Mouse (Mus musculus): ENCODE measurements around the gene Sec14l3. TPM values are rescaled to one million over a fixed set of nuclear protein-coding genes. Genes with fewer than 3 reads are reported as not detected.

The Sec14l3 gene
- polyA plus RNA-seq, 1 experiment from 2014 or later, result not detected

- WGBS, result 87% methylated on average over 6 of the region's 6 CpGs
- no peaks in the 10 kb centered on the region for H3K9me3 ChIP-seq
- peaks cover 16% of the 10 kb centered on the region for H3K27me3 ChIP-seq (ENCODE audit: insufficient read depth, poor library complexity, severe bottlenecking)
These were observed 28.7 kb upstream of the Sec14l3 start for GRCm38 (mm10) chr11:4035916-4036315.

GRCm38 (mm10) chr11:4036365-4037084, 28.1 kb upstream of the Sec14l3 start:
- Histone ChIP-seq H3K9me3 (no peaks in the 10 kb centered on the region), H3K27ac (no peak overlapping the region), H3K36me3 (no peaks in the 10 kb centered on the region), H3K4me3 (no peak overlapping the region), H3K27me3 (ENCODE audit: insufficient read depth, poor library complexity, severe bottlenecking) (peaks cover 10% of the 10 kb centered on the region), H3K4me1 (replicated peaks) (0 out of 2 replicates have a peak, but pooled peaks cover 5% of the 10 kb centered on the region)
- WGBS, result 71% methylated on average over 9 of the region's 9 CpGs
- DNase-seq (ENCODE audit: low spot score), result no peak

More at GRCm38 (mm10) chr11:4035916-4036315, 28.7 kb upstream of the Sec14l3 start:
- no peak for DNase-seq (ENCODE audit: low spot score)
- H3K4me1 ChIP-seq (replicated peaks), result 0 out of 2 replicates have a peak, but pooled peaks cover 6% of the 10 kb centered on the region
- no peak overlapping the region for H3K27ac ChIP-seq
- H3K4me3 ChIP-seq, result no peak overlapping the region
- no peaks in the 10 kb centered on the region for H3K36me3 ChIP-seq

GRCm38 (mm10) chr11:4039951-4040350, 24.7 kb upstream of the Sec14l3 start:
- no peaks in the 10 kb centered on the region for H3K9me3 ChIP-seq
- 91% methylated on average over 4 of the region's 4 CpGs for WGBS
- DNase-seq (ENCODE audit: low spot score), result no peak
- no peaks in the 10 kb centered on the region for H3K36me3 ChIP-seq
- H3K27ac ChIP-seq, result no peak overlapping the region
- no peaks in the 10 kb centered on the region for H3K4me1 ChIP-seq (replicated peaks)
- H3K4me3 ChIP-seq, result no peak overlapping the region
- H3K27me3 ChIP-seq (ENCODE audit: insufficient read depth, poor library complexity, severe bottlenecking), result no peaks in the 10 kb centered on the region

- no peak overlapping the region for H3K27ac ChIP-seq
- H3K4me3 ChIP-seq, result no peak overlapping the region
- H3K4me1 ChIP-seq (replicated peaks), result no peaks in the 10 kb centered on the region
- no peak for DNase-seq (ENCODE audit: low spot score)
- H3K9me3 ChIP-seq, result no peaks in the 10 kb centered on the region
- no peaks in the 10 kb centered on the region for H3K36me3 ChIP-seq
- WGBS, result 84% methylated on average over 6 of the region's 6 CpGs
- H3K27me3 ChIP-seq (ENCODE audit: insufficient read depth, poor library complexity, severe bottlenecking), result no peaks in the 10 kb centered on the region
These were observed 23.5 kb upstream of the Sec14l3 start for GRCm38 (mm10) chr11:4041123-4041625.

- WGBS, result 93% methylated on average over 7 of the region's 7 CpGs
- Histone ChIP-seq H3K4me1 (replicated peaks) (no peaks in the 10 kb centered on the region), H3K27me3 (ENCODE audit: insufficient read depth, poor library complexity, severe bottlenecking) (no peaks in the 10 kb centered on the region), H3K27ac (no peak overlapping the region), H3K4me3 (no peak overlapping the region), H3K9me3 (no peaks in the 10 kb centered on the region), H3K36me3 (no peaks in the 10 kb centered on the region)
- no peak for DNase-seq (ENCODE audit: low spot score)
These were observed 21.6 kb upstream of the Sec14l3 start for GRCm38 (mm10) chr11:4043081-4043480.

- DNase-seq (ENCODE audit: low spot score), result no peak
- H3K36me3 ChIP-seq, result no peaks in the 10 kb centered on the region
- no peaks in the 10 kb centered on the region for H3K27me3 ChIP-seq (ENCODE audit: insufficient read depth, poor library complexity, severe bottlenecking)
- no peak overlapping the region for H3K27ac ChIP-seq
- H3K9me3 ChIP-seq, result no peaks in the 10 kb centered on the region
- H3K4me3 ChIP-seq, result no peak overlapping the region
- WGBS, result 71% methylated on average over 5 of the region's 5 CpGs
- no peaks in the 10 kb centered on the region for H3K4me1 ChIP-seq (replicated peaks)
These were observed 18.1 kb upstream of the Sec14l3 start for GRCm38 (mm10) chr11:4046526-4046925.

GRCm38 (mm10) chr11:4047766-4048165, 16.9 kb upstream of the Sec14l3 start:
- DNase-seq (ENCODE audit: low spot score), result no peak
- no peaks in the 10 kb centered on the region for H3K4me1 ChIP-seq (replicated peaks)
- H3K27ac ChIP-seq, result no peak overlapping the region
- H3K36me3 ChIP-seq, result no peaks in the 10 kb centered on the region
- 95% methylated on average over 2 of the region's 2 CpGs for WGBS
- H3K27me3 ChIP-seq (ENCODE audit: insufficient read depth, poor library complexity, severe bottlenecking), result no peaks in the 10 kb centered on the region
- no peak overlapping the region for H3K4me3 ChIP-seq
- H3K9me3 ChIP-seq, result no peaks in the 10 kb centered on the region

- WGBS, result 85% methylated on average over 6 of the region's 6 CpGs
- Histone ChIP-seq H3K4me1 (replicated peaks) (no peaks in the 10 kb centered on the region), H3K27ac (no peak overlapping the region), H3K4me3 (no peak overlapping the region), H3K27me3 (ENCODE audit: insufficient read depth, poor library complexity, severe bottlenecking) (no peaks in the 10 kb centered on the region), H3K9me3 (no peaks in the 10 kb centered on the region), H3K36me3 (no peaks in the 10 kb centered on the region)
- DNase-seq (ENCODE audit: low spot score), result no peak
These were observed 16.2 kb upstream of the Sec14l3 start for GRCm38 (mm10) chr11:4048438-4048837.

- H3K27ac ChIP-seq, result no peak overlapping the region
- H3K4me1 ChIP-seq (replicated peaks), result no peaks in the 10 kb centered on the region
- DNase-seq (ENCODE audit: low spot score), result peak; percentile 71
- H3K9me3 ChIP-seq, result no peaks in the 10 kb centered on the region
- H3K36me3 ChIP-seq, result no peaks in the 10 kb centered on the region
- H3K27me3 ChIP-seq (ENCODE audit: insufficient read depth, poor library complexity, severe bottlenecking), result no peaks in the 10 kb centered on the region
- H3K4me3 ChIP-seq, result no peak overlapping the region
- 21% methylated on average over 5 of the region's 5 CpGs for WGBS
These were observed 11.1 kb upstream of the Sec14l3 start for GRCm38 (mm10) chr11:4053586-4053985.

- Histone ChIP-seq H3K27me3 (ENCODE audit: insufficient read depth, poor library complexity, severe bottlenecking) (no peaks in the 10 kb centered on the region), H3K4me1 (replicated peaks) (no peaks in the 10 kb centered on the region), H3K9me3 (no peaks in the 10 kb centered on the region), H3K36me3 (no peaks in the 10 kb centered on the region), H3K4me3 (no peak overlapping the region), H3K27ac (no peak overlapping the region)
- 80% methylated on average over 5 of the region's 5 CpGs for WGBS
- DNase-seq (ENCODE audit: low spot score), result no peak
These were observed 3.6 kb upstream of the Sec14l3 start for GRCm38 (mm10) chr11:4060866-4061575.

- no peaks in the 10 kb centered on the region for H3K4me1 ChIP-seq (replicated peaks)
- H3K9me3 ChIP-seq, result no peaks in the 10 kb centered on the region
- H3K27me3 ChIP-seq (ENCODE audit: insufficient read depth, poor library complexity, severe bottlenecking), result no peaks in the 10 kb centered on the region
- H3K4me3 ChIP-seq, result no peak overlapping the region
- H3K36me3 ChIP-seq, result no peaks in the 10 kb centered on the region
- 87% methylated on average over 4 of the region's 4 CpGs for WGBS
- no peak overlapping the region for H3K27ac ChIP-seq
- DNase-seq (ENCODE audit: low spot score), result no peak
These were observed 2.1 kb upstream of the Sec14l3 start for GRCm38 (mm10) chr11:4062523-4062922.

GRCm38 (mm10) chr11:4062981-4063380, 1.7 kb upstream of the Sec14l3 start:
- no peak for DNase-seq (ENCODE audit: low spot score)
- Histone ChIP-seq H3K27me3 (ENCODE audit: insufficient read depth, poor library complexity, severe bottlenecking) (no peaks in the 10 kb centered on the region), H3K36me3 (no peaks in the 10 kb centered on the region), H3K4me1 (replicated peaks) (no peaks in the 10 kb centered on the region), H3K4me3 (no peak overlapping the region), H3K27ac (no peak overlapping the region), H3K9me3 (no peaks in the 10 kb centered on the region)
- WGBS, result 61% methylated on average over 6 of the region's 6 CpGs

- H3K27me3 ChIP-seq (ENCODE audit: insufficient read depth, poor library complexity, severe bottlenecking), result no peaks in the 10 kb centered on the region
- no peaks in the 10 kb centered on the region for H3K36me3 ChIP-seq
- WGBS, result 79% methylated on average over 1 of the region's 1 CpGs
- H3K27ac ChIP-seq, result no peak overlapping the region
- H3K9me3 ChIP-seq, result no peaks in the 10 kb centered on the region
- no peaks in the 10 kb centered on the region for H3K4me1 ChIP-seq (replicated peaks)
- no peak for DNase-seq (ENCODE audit: low spot score)
- no peak overlapping the region for H3K4me3 ChIP-seq
These were observed 5.0 kb downstream of the Sec14l3 start for GRCm38 (mm10) chr11:4069664-4070063.

Data from hindbrain, embryonic 10.5 days (tissue).